Mouse (Mus musculus): ENCODE data around the gene Yap1.
"Not testable (repeated sequence)": the region's sequence is repeated elsewhere in the genome, so short reads cannot be mapped to it uniquely, and the experiment has no call there.

The Yap1 gene

DNA sequence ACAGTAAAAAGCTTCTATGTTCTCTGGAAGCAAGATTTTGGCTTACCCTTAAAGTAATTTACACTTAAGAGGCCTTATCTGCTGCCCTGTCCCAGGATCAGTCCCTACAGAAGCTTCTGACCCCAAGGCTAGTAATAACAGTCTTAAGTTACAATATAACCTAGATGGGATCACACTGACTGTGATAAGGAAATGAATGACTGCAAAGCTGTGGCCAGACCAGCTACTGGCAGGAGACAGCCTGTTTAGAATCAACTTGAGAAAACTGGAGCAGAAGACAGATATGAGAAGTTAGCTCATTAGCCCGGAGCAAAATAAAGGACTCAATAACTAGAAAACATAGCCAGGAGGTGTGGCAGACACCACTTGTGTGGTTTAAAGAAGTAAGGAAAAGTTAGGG, 97.8 kb downstream of the Yap1 start:
- DNase-seq, result no peak

GRCm38 (mm10) chr9:7903825-7904224, 100.6 kb downstream of the Yap1 start:
- DNase-seq, result no peak

GRCm38 (mm10) chr9:7903262-7903661, 101.1 kb downstream of the Yap1 start:
- no peak for DNase-seq

GRCm38 (mm10) chr9:7902311-7902710, 102.1 kb downstream of the Yap1 start:
- DNase-seq, result no peak

- no peak for DNase-seq
These were observed 103.4 kb downstream of the Yap1 start for GRCm38 (mm10) chr9:7900965-7901364.

GRCm38 (mm10) chr9:7897502-7897901, 106.9 kb downstream of the Yap1 start:
- peak; percentile 49 for DNase-seq

- not testable (repeated sequence) for DNase-seq
These were observed 112.6 kb downstream of the Yap1 start for GRCm38 (mm10) chr9:7891796-7892195.

DNA sequence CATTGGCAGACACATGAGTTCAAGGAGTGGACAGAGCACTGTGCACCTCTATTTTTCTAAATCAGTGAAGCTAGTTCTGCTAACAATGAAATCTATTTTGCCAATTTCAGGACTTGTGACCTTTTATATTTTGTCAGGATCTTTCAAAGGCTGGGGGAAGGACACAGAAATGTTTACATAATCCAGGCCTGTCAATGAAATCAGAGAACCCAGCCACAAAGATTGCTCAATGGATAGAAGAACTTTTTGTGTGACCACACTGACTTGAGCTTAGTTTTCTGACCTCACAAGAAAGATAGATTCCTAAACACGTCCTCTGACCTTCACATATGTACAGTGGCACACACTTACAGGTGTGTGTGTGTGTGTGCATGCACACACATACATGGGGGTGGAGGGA, 113.2 kb downstream of the Yap1 start:
- DNase-seq, result no peak

DNA sequence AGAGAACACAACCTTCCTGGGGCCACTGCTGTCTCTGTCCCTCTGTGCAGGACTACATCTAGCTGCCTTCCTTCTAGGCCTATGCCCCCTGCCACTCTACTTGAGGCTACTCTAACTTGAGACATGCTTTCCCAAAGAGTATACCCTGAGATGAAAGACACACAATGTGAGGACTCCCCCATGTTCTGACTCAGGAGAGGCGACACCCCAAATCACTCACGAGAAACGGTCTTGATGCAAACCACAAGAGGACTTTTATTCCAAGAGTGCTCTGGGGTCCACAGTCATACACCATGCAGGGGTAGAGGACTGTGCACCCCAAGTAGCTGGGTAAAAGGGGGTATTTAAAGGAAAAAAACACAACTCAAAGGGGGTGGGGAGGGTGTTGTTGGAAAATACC, 120.0 kb downstream of the Yap1 start:
- DNase-seq, result no peak

DNA sequence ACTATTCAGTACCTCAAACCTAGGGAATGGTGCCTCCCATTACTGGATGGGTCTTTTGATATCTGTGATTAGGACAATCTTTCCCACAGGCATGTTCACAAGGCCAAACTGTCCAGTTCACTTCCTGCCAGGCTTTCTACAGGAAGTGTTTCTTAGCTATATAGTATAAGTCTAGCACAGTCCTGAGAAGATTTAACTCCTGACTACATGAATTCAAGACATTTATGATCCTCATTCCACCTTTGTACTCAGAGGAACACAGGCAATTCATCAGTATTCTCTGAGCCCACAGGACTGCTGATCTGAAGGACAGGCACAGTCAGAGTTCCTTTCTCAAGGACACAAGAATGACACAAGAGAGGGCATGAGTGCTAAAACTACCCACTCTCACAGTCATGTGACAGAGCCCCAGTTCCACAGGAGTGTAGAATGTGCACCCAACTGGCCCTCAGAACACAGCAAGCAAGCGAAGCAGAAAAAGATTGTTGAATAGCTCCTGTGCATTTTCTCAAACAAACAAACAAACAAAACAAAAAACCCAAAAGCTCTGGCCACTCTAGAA, 122.0 kb downstream of the Yap1 start:
- DNase-seq, result no peak

Data from cerebellum, adult 11 months (tissue).